Mouse (Mus musculus) liver, adult 2 months (tissue): ENCODE data around the gene Olfr642. TPM values are rescaled to one million over a fixed set of nuclear protein-coding genes. Genes with fewer than 3 reads are reported as not detected.

Experiments
- DNase-seq: peaks from one replicate; pipeline ENCODE4 v3.0.0-alpha.2; 2011; ENCODE audit warnings: low read depth, low spot score; ENCODE audit errors: extremely low read depth
- H3K27ac ChIP-seq: fragments of 200-500 bp; replicated peaks from 2 replicates; pipeline ENCODE4 v1.5.1; 2012; ENCODE audit warnings: low read depth, mild to moderate bottlenecking, control low read depth, inconsistent platforms, low read length; ENCODE audit not compliant: insufficient read depth
- H3K27me3 ChIP-seq: fragments of 200-500 bp; 2 replicates; pipeline ENCODE4 v1.6.1; 2012; ENCODE audit warnings: mild to moderate bottlenecking, moderate library complexity, low read length, inconsistent platforms; ENCODE audit not compliant: control insufficient read depth, insufficient read depth
- H3K36me3 ChIP-seq: fragments of 200-500 bp; 2 replicates; pipeline ENCODE4 v1.6.1; 2012; ENCODE audit warnings: low read length, inconsistent platforms; ENCODE audit not compliant: control insufficient read depth, insufficient read depth
- H3K4me1 ChIP-seq: fragments of 200-500 bp; 2 replicates; pipeline ENCODE4 v1.6.1; 2011; ENCODE audit warnings: low read length; ENCODE audit not compliant: control insufficient read depth, insufficient read depth
- H3K4me3 ChIP-seq: fragments of 200-500 bp; 2 replicates; pipeline ENCODE4 v1.5.1; 2011; ENCODE audit warnings: low read depth, mild to moderate bottlenecking, control low read depth, low read length, moderate library complexity; ENCODE audit not compliant: insufficient read depth
- H3K79me2 ChIP-seq: fragments of 200-500 bp; 2 replicates; pipeline ENCODE4 v1.6.1; 2012; ENCODE audit warnings: inconsistent platforms, mild to moderate bottlenecking, low read length, moderate library complexity; ENCODE audit not compliant: control insufficient read depth, insufficient read depth
- H3K9ac ChIP-seq: fragments of 200-500 bp; 2 replicates; pipeline ENCODE4 v1.6.1; 2012; ENCODE audit warnings: low read depth, mild to moderate bottlenecking, control low read depth, inconsistent platforms, low read length
- CTCF ChIP-seq: fragments of 200-500 bp; IDR thresholded peaks from 2 replicates; pipeline ENCODE4 v1.5.1; 2011; ENCODE audit warnings: low read depth, low read length, control low read depth
- POLR2A ChIP-seq: fragments of 200-500 bp; IDR thresholded peaks from 2 replicates; pipeline ENCODE4 v1.6.1; 2011; ENCODE audit warnings: low read length, control low read depth; ENCODE audit not compliant: insufficient read depth; ENCODE audit errors: extremely low read depth
- WGBS: fragments of 180-500 bp; shearing (Covaris S2); methylation state at CpG from one replicate; pipeline ENCODE4 v1.1.7; 2018; 5-methylcytosine and 5-hydroxymethylcytosine counted together
- polyA plus RNA-seq: library from polyadenylated mRNA; depleted of rRNA; stranded (reverse); fragments of >200 nt; gene quantifications from 2 replicates; pipeline ENCODE4 v1.2.3, GENCODE M21; 2012; rRNA removed
- total RNA-seq: library from RNA; depleted of rRNA; stranded (reverse); fragments of >200 nt; gene quantifications from 2 replicates; pipeline ENCODE4 v1.2.3, GENCODE M21; 2014; rRNA removed

The Olfr642 gene
- total RNA-seq (not detected in 2 replicates), polyA plus RNA-seq (not detected in 2 replicates)

- H3K4me3 ChIP-seq, result no peak within 1 kb of the TSS
- 58% methylated on average over 1 of the region's 1 CpGs for WGBS
- no peak within 1 kb of the TSS for H3K9ac ChIP-seq
- no peak for DNase-seq
- H3K27me3 ChIP-seq, result no peaks in the 10 kb centered on the region
- no peaks in the 10 kb centered on the region for H3K4me1 ChIP-seq
- no peaks in the 10 kb centered on the region for H3K79me2 ChIP-seq
- no peak within 1 kb of the TSS for H3K27ac ChIP-seq
- TF ChIP-seq CTCF (no peak), POLR2A (no peak)
- no peaks in the 10 kb centered on the region for H3K36me3 ChIP-seq
Measured at GRCm38 (mm10) chr7:104052566-104052965, at the start of gene Olfr642. Olfr642 (minus strand) TSS chr7:104052666.

DNA sequence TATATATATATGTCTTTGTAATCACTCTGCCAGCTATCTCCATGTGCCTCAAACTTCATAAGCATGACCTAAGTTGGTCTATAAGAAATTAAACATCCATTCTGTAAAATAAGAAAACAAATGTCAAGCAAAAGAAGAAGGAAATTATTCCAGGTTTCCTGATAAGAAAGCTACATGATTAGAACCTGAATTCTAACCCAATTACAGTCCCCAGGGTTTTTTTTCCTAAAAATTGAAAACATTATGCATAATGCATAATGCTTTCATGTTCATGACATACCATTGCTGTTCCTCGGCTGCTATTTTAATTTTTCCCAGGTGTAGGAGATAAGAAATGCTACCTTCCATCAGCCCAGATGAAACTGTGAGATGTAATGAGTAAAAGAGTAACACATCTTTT, 32.9 kb upstream of the Olfr642 start, which contains the start of gene Olfr645:
Gene Olfr645, minus strand, starts transcription at position 101 of the 400 bp plus-strand sequence.
- H3K9ac ChIP-seq, result no peak within 1 kb of the TSS
- 73% methylated on average over 1 of the region's 1 CpGs for WGBS
- no peak within 1 kb of the TSS for H3K27ac ChIP-seq
- TF ChIP-seq CTCF, result no peak
- no peak for TF ChIP-seq POLR2A
- no peaks in the 10 kb centered on the region for H3K36me3 ChIP-seq
- H3K4me1 ChIP-seq, result no peaks in the 10 kb centered on the region
- H3K27me3 ChIP-seq, result no peaks in the 10 kb centered on the region
- no peaks in the 10 kb centered on the region for H3K79me2 ChIP-seq
- H3K4me3 ChIP-seq, result no peak within 1 kb of the TSS
- DNase-seq, result no peak

- Histone ChIP-seq H3K9ac (no peak within 1 kb of the TSS), H3K4me3 (no peak within 1 kb of the TSS), H3K4me1 (no peaks in the 10 kb centered on the region), H3K27me3 (no peaks in the 10 kb centered on the region), H3K79me2 (no peaks in the 10 kb centered on the region), H3K27ac (no peak within 1 kb of the TSS), H3K36me3 (no peaks in the 10 kb centered on the region)
- 61% methylated on average over 2 of the region's 2 CpGs for WGBS
- DNase-seq, result no peak
- TF ChIP-seq CTCF (no peak), POLR2A (no peak)
Measured at GRCm38 (mm10) chr7:104071769-104072168, 19.3 kb upstream of the Olfr642 start, which contains the start of gene Olfr644. Olfr644 (minus strand) TSS chr7:104071869.

DNA sequence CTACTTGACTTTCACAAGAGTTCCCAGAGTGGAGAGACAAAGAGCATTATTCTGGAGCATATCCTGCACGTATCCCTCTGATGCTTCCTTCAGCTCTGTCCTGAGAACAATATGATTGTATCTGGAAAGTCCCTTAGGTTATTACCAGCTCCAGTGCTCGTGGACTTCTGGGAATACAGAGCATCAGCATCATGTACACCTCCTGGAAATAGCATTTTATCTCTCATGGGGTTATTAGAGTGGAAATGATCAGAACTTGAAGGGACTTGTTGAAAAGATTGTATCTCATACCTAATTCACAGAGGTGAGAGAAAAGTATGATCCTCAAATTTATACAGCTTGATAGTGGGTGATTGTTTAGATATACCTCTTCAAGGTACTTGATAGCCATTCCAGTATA, 8.9 kb upstream of the Olfr642 start, which contains the start of gene 4930516K23Rik:
Gene 4930516K23Rik, minus strand, starts transcription at position 101 of the 400 bp plus-strand sequence.
- whole genome bisulfite sequencing, result 40% methylated on average over 2 of the region's 2 CpGs
- no peak within 1 kb of the TSS for H3K27ac ChIP-seq
- DNase-seq, result no peak
- no peak within 1 kb of the TSS for H3K9ac ChIP-seq
- H3K4me3 ChIP-seq, result no peak within 1 kb of the TSS
- TF ChIP-seq CTCF, result no peak
- H3K36me3 ChIP-seq, result no peaks in the 10 kb centered on the region
- H3K27me3 ChIP-seq, result no peaks in the 10 kb centered on the region
- no peaks in the 10 kb centered on the region for H3K79me2 ChIP-seq
- H3K4me1 ChIP-seq, result no peaks in the 10 kb centered on the region

- whole genome bisulfite sequencing, result 88% methylated on average over 1 of the region's 1 CpGs
- TF ChIP-seq POLR2A, result no peak
- no peak for TF ChIP-seq CTCF
Measured at GRCm38 (mm10) chr7:104059215-104059614, 6.7 kb upstream of the Olfr642 start.

GRCm38 (mm10) chr7:104050745-104051144, 1.7 kb downstream of the Olfr642 start:
- DNase-seq, result no peak
- no peak overlapping the region for H3K4me3 ChIP-seq
- no peak overlapping the region for H3K27ac ChIP-seq
- no peak overlapping the region for H3K9ac ChIP-seq
- H3K27me3 ChIP-seq, result no peaks in the 10 kb centered on the region
- no peaks in the 10 kb centered on the region for H3K79me2 ChIP-seq
- H3K36me3 ChIP-seq, result no peaks in the 10 kb centered on the region
- TF ChIP-seq POLR2A (no peak), CTCF (no peak)
- H3K4me1 ChIP-seq, result no peaks in the 10 kb centered on the region
- WGBS, result 83% methylated on average over 4 of the region's 4 CpGs

More at GRCm38 (mm10) chr7:104059215-104059614, 6.7 kb upstream of the Olfr642 start:
- H3K4me1 ChIP-seq, result no peaks in the 10 kb centered on the region
- no peaks in the 10 kb centered on the region for H3K79me2 ChIP-seq
- H3K27ac ChIP-seq, result no peak overlapping the region
- H3K4me3 ChIP-seq, result no peak overlapping the region
- no peak overlapping the region for H3K9ac ChIP-seq
- DNase-seq, result no peak
- no peaks in the 10 kb centered on the region for H3K36me3 ChIP-seq
- no peaks in the 10 kb centered on the region for H3K27me3 ChIP-seq
